Mouse (Mus musculus) heart, embryonic 16.5 days (tissue): ENCODE measurements around the gene Prrg4. TPM values are rescaled to one million over a fixed set of nuclear protein-coding genes. Genes with fewer than 3 reads are reported as not detected.
"Not testable (repeated sequence)": the region's sequence is repeated elsewhere in the genome, so short reads cannot be mapped to it uniquely, and the experiment has no call there.

ENCODE experiments used
- ATAC-seq: fragments of 200-750 bp; cut with Nextera tagmentation; replicated peaks from 2 replicates; pipeline ENCODE4 v1.8.0; 2017; ENCODE audit warnings: moderate number of reproducible peaks; ENCODE audit not compliant: insufficient read depth, low FRiP score; ENCODE audit errors: extremely low read depth
- H3K27ac ChIP-seq: fragments of 300-500 bp; sonication (generic); 2 replicates; pipeline ENCODE4 v1.5.1; 2014; ENCODE audit warnings: mild to moderate bottlenecking, low read length, control low read depth, moderate library complexity
- H3K27me3 ChIP-seq: fragments of 300-500 bp; sonication (generic); 2 replicates; pipeline ENCODE4 v1.6.1; 2014; ENCODE audit warnings: low read length, mixed read lengths; ENCODE audit not compliant: control insufficient read depth, insufficient read depth
- H3K36me3 ChIP-seq: fragments of 300-500 bp; sonication (generic); 2 replicates; pipeline ENCODE4 v1.6.1; 2014; ENCODE audit not compliant: control insufficient read depth, insufficient read depth
- H3K4me1 ChIP-seq: fragments of 300-500 bp; sonication (generic); 2 replicates; pipeline ENCODE4 v1.6.1; 2014; ENCODE audit warnings: low read length, mixed read lengths; ENCODE audit not compliant: control insufficient read depth, insufficient read depth
- H3K4me2 ChIP-seq: fragments of 300-500 bp; sonication (generic); 2 replicates; pipeline ENCODE4 v1.6.1; 2014; ENCODE audit warnings: low read depth, mild to moderate bottlenecking, control low read depth, low read length
- H3K4me3 ChIP-seq: fragments of 300-500 bp; sonication (generic); 2 replicates; pipeline ENCODE4 v1.5.1; 2014; ENCODE audit warnings: mild to moderate bottlenecking, control low read depth, low read length
- H3K9ac ChIP-seq: fragments of 300-500 bp; sonication (generic); 2 replicates; pipeline ENCODE4 v1.6.1; 2014; ENCODE audit warnings: low read length, control low read depth
- H3K9me3 ChIP-seq: fragments of 300-500 bp; sonication (generic); replicated peaks from 2 replicates; pipeline ENCODE4 v1.6.1; 2016; ENCODE audit warnings: low read length; ENCODE audit not compliant: control insufficient read depth
- WGBS: fragments of 180-500 bp; shearing (Covaris S2); extraction: QIAGEN DNeasy Blood & Tissue Kit; methylation state at CpG from one replicate; pipeline ENCODE4 v1.1.7; 2014; 5-methylcytosine and 5-hydroxymethylcytosine counted together
- polyA plus RNA-seq: library from polyadenylated mRNA; unstranded; fragments of >200 nt; fragmentation: Nextera tagmentation; extraction: Ambion mirVana; gene quantifications from 2 replicates; pipeline ENCODE4 v1.2.1, GENCODE M21; 2015

The Prrg4 gene
- polyA plus RNA-seq, 1 experiment from 2014 or later = 1.3 TPM

DNA sequence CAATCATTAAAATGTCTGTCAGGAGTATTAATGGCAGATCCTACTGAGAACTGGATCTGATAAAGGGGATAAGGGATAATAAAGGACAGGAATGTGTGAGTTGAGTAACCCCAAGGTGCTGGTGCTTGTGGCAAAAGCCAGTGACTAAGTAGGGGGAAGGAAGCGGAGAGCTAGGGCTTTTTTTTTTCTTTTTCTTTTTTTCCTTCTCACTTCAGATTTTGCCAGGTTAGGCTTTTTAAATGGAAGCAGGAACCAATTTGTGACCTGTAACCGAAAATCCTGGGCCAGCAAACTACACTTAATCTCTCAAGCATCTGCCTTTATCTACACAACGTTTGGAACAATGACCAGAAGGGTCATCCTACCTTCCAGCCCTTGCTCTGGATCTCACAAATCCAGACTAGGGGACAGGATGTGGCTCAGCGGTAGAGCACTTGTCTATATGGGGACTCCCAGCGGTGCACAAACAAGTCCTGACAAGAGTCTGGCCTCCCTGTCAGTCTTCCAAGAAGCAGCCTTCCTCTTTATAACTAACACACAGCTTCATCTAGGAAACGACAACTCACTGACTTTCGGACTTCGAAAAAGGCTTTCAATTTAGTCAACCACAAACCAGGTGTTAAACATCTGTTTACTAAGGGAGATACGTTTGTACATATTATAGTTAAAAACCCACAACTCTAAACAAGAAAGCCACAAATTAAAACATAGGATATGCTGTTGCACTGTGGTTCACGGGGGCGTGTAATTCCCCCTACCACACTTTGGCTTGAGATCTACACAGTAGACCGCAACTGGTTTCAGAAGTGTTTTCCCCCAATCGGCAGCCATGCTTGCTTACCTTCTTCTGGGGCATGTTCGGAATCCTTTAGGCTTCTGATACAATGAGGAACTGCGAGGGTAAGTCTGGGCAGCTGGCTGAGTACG, 1.2 kb downstream of the Prrg4 start:
- Histone ChIP-seq H3K4me3 (peak overlapping the region; percentile 65), H3K36me3 (no peaks in the 10 kb centered on the region), H3K9me3 (no peaks in the 10 kb centered on the region), H3K4me2 (peak overlapping the region; percentile 98), H3K9ac (peak overlapping the region; percentile 74), H3K27ac (0 out of 2 replicates have a peak overlapping the region, but pooled peaks have one; percentile 3), H3K27me3 (peaks cover 6% of the 10 kb centered on the region; the same call in 1 of the 2 replicates), H3K4me1 (peaks cover 5% of the 10 kb centered on the region)
- ATAC-seq = no peak
- 29% methylated on average over 16 of the region's 16 CpGs for WGBS

DNA sequence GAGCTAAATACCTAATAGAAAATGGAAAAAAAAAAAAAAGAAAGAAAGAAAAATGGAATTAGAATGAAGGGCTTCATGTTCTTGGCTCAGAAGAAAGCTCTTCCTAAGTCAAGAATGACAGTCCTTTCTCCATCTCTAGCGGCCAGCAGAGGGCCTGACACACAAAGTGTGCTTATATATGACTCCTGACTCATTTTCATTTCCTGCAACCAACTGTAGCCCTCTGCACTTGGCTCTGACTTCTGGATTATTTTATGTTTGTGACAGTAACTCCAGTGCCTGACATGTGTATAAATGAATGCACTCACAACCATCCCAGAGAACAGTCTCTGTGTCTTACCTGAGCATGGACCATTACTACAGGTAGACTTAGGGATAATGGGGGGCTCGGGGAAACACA, 2.0 kb downstream of the Prrg4 start:
- Histone ChIP-seq H3K4me3 (no peak overlapping the region), H3K27ac (no peak overlapping the region), H3K4me2 (no peak overlapping the region), H3K4me1 (peaks cover 5% of the 10 kb centered on the region), H3K36me3 (no peaks in the 10 kb centered on the region), H3K9me3 (no peaks in the 10 kb centered on the region), H3K27me3 (peaks cover 6% of the 10 kb centered on the region; the same call in 1 of the 2 replicates), H3K9ac (no peak overlapping the region)
- 46% methylated on average over 2 of the region's 2 CpGs for WGBS
- no peak for ATAC-seq

DNA sequence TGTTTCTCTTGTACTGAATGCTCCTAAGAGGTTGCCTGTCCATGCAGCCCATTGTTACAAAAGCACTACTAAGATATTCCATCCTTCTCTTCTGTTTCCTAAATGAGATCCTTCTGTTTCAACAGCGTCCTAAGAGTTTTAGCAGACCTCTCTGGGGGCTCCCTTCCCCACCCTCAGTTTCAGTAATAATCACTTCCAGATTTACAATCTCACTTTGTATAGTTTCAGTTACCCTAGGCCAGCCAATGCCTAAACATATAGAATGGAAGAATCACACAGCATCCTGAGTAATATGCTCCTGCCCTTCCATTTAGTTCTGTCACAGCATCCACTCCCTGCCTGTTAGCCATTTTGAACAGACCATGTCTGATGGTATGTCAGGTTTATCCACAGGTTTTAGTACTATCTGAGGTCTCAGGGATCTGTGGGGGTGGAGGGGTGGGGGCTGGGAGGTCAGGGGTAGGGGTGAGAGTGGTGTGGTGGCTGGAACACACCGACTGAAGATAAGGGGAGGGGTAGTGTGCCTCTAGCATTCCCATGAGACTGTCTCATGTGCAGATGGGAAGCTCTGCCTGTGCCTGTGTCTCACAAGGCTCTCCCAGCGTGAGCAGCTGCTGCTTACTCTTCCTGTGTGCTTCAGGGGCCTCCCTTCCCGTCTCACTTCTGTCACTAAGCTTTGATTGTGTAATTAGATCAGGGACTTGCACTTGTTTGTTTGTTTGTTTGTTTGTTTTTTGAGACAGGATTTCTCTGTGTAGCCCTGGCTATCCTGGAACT, 2.9 kb downstream of the Prrg4 start:
- Histone ChIP-seq H3K4me3 (no peak overlapping the region), H3K4me2 (no peak overlapping the region), H3K27ac (no peak overlapping the region), H3K27me3 (peaks cover 6% of the 10 kb centered on the region; the same call in 1 of the 2 replicates), H3K36me3 (no peaks in the 10 kb centered on the region), H3K4me1 (peaks cover 5% of the 10 kb centered on the region), H3K9me3 (no peaks in the 10 kb centered on the region), H3K9ac (no peak overlapping the region)
- ATAC-seq = no peak
- WGBS = 39% methylated on average over 4 of the region's 4 CpGs

DNA sequence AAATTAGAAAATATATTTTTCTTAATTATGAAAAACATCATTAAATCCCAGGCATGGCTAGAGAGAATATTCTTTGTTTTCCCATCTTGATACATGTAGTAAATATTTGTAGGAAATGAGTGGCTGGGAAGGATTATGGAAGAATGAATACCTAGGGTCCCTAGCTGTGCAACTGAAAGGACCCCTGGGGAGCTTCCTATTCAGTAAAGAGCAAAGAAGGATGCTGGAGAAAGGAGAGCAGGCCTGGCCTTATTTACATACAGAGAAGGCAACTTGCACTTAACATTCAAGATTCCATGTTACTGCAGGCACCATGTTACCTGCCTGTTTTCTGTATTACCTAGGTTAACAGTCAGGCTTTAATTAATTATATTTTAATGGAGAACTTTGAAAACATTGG, 7.1 kb downstream of the Prrg4 start:
- Histone ChIP-seq H3K4me1 (no peaks in the 10 kb centered on the region), H3K27ac (no peak overlapping the region), H3K9me3 (peaks cover 3% of the 10 kb centered on the region), H3K27me3 (no peaks in the 10 kb centered on the region), H3K4me2 (no peak overlapping the region), H3K36me3 (no peaks in the 10 kb centered on the region), H3K4me3 (no peak overlapping the region), H3K9ac (no peak overlapping the region)
- ATAC-seq = no peak

DNA sequence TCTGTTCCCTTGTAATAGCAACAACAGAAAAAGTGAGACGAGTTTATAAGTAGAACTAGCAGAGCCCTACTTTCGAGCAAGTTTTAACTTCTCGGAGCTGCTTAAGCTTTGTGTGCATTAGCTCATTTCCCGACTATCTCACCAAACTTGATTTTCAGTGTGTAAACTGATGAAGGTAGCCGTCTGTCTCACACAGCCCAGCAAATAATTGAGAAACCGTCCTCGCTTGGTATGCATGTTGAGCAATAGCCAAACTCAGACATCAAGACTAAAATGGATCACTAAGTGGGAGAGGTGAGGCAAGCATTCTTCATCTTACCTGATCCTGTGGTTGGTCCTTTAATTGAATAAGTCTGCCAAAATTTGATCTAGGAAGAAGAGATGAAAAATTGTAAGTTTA, 7.9 kb downstream of the Prrg4 start:
- ATAC-seq = no peak
- Histone ChIP-seq H3K4me2 (no peak overlapping the region), H3K27me3 (no peaks in the 10 kb centered on the region), H3K4me1 (no peaks in the 10 kb centered on the region), H3K4me3 (no peak overlapping the region), H3K36me3 (no peaks in the 10 kb centered on the region), H3K9ac (no peak overlapping the region), H3K27ac (no peak overlapping the region), H3K9me3 (peaks cover 3% of the 10 kb centered on the region)
- 73% methylated on average over 7 of the region's 7 CpGs for WGBS

DNA sequence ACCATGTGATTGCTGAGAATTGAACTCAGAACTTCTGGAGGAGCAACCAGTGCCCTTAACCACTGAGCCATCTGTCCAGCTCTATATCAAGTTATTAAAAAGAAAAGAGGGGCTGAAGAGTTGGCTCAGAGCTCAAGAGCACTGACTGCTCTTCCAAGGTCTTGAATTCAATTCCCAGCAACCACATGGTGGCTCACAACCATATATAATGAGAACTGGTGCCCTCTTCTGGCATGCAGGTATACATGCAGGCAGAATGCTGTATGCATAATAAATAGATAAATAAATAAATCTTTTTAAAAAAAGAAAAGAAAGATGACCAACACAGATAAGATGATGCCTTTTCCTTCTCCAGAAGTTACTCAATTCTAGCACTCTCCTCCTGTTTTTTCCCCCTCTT, 8.7 kb downstream of the Prrg4 start:
- no peak for ATAC-seq
- Histone ChIP-seq H3K4me1 (no peaks in the 10 kb centered on the region), H3K36me3 (no peaks in the 10 kb centered on the region), H3K9ac (no peak overlapping the region), H3K4me3 (no peak overlapping the region), H3K9me3 (peaks cover 3% of the 10 kb centered on the region), H3K27ac (no peak overlapping the region), H3K27me3 (no peaks in the 10 kb centered on the region), H3K4me2 (no peak overlapping the region)

DNA sequence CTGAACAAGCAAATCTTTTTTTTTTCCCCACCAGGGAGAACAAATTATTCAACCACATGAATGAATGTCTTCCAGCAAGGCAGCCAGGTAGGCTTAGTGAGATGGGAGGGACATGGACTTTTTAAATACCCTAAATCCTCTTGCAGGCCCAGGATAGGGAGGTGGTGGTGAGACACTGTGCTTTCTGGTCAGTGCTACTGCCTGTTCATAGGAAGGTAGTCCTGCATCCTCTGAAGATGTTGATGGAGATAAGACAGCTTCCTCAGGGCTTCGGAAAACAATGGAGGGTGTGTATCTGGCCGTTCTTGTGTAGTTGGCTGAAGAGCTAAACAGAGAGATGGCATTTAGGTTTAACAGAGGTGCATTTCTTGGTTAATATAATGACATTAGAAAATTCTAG, 17.2 kb downstream of the Prrg4 start:
- WGBS = 59% methylated on average over 2 of the region's 2 CpGs
- no peak for ATAC-seq
- H3K4me3 ChIP-seq = no peak overlapping the region
- H3K9me3 ChIP-seq = no peaks in the 10 kb centered on the region
- no peak overlapping the region for H3K4me2 ChIP-seq
- no peak overlapping the region for H3K9ac ChIP-seq
- no peaks in the 10 kb centered on the region for H3K36me3 ChIP-seq
- no peaks in the 10 kb centered on the region for H3K4me1 ChIP-seq
- no peak overlapping the region for H3K27ac ChIP-seq
- H3K27me3 ChIP-seq = no peaks in the 10 kb centered on the region

DNA sequence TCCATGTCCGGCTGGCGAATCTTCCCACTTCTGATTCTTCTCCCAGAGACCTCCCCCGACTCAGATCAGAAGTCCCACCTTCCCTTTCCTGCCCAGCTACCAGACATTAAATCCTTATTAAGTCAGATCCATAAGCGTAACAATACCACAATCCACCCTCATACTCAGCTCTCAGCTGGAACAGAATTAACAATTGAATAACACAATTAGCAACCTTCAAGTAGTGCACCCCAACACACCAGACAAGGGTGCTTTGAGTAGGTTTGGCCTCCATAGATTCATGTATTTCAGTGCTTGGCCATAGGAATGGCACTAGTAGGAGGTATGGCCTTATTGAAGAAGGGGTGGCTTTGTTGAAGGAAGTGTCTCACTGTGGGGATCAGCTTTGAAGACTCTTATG, 23.5 kb downstream of the Prrg4 start:
- no peak overlapping the region for H3K4me3 ChIP-seq
- ATAC-seq = no peak
- 82% methylated on average over 4 of the region's 4 CpGs for WGBS
- no peaks in the 10 kb centered on the region for H3K27me3 ChIP-seq
- no peak overlapping the region for H3K27ac ChIP-seq
- no peaks in the 10 kb centered on the region for H3K36me3 ChIP-seq
- H3K9ac ChIP-seq = no peak overlapping the region
- no peaks in the 10 kb centered on the region for H3K4me1 ChIP-seq
- no peak overlapping the region for H3K4me2 ChIP-seq
- H3K9me3 ChIP-seq = no peaks in the 10 kb centered on the region

DNA sequence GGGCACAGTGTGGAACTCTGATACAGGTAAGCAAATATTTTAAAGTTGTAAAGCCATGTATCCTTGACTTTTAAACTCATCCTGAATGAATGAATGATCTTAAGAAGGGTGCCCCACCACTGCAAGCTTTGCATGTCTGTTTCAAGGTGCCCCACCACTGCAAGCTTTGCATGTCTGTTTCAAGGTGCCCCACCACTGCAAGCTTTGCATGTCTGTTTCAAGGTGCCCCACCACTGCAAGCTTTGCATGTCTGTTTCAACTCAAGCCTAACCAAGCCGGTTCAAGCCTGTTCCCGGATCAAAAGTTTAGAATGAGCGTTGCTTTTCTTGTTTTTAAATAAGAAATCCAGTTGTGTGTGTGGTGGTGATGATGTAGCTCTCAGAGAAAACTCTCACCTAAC, 30.9 kb downstream of the Prrg4 start:
- not testable (repeated sequence) for H3K9ac ChIP-seq, H3K4me1 ChIP-seq, H3K4me2 ChIP-seq, H3K36me3 ChIP-seq, ATAC-seq, H3K4me3 ChIP-seq, H3K27ac ChIP-seq, H3K27me3 ChIP-seq, H3K9me3 ChIP-seq
- WGBS = 85% methylated on average over 3 of the region's 3 CpGs
